Mouse (Mus musculus) intestine, embryonic 14.5 days (tissue): ENCODE data around the gene Hoxd8. TPM values are rescaled to one million over a fixed set of nuclear protein-coding genes. Genes with fewer than 3 reads are reported as not detected.

Experiments used
- ATAC-seq: fragments of 200-750 bp; cut with Nextera tagmentation; replicated peaks from 2 replicates; pipeline ENCODE4 v1.8.0; 2017; ENCODE audit warnings: low read depth, moderate number of reproducible peaks, moderate TSS enrichment, moderate library complexity; ENCODE audit not compliant: low FRiP score, low TSS enrichment
- DNase-seq: peaks from one replicate; pipeline ENCODE4 v3.0.0-alpha.2; 2018; ENCODE audit warnings: low spot score
- H3K27ac ChIP-seq: fragments of 300-500 bp; sonication (generic); 2 replicates; pipeline ENCODE4 v1.5.1; 2014; ENCODE audit warnings: low read depth, mild to moderate bottlenecking, control low read depth
- H3K27me3 ChIP-seq: fragments of 300-500 bp; sonication (generic); replicated peaks from 2 replicates; pipeline ENCODE4 v1.6.1; 2014; ENCODE audit warnings: low read length, control low read depth; ENCODE audit not compliant: control insufficient read depth, insufficient read depth
- H3K36me3 ChIP-seq: fragments of 300-500 bp; sonication (generic); 2 replicates; pipeline ENCODE4 v1.6.1; 2014; ENCODE audit warnings: low read length, control low read depth; ENCODE audit not compliant: control insufficient read depth, insufficient read depth
- H3K4me1 ChIP-seq: fragments of 300-500 bp; sonication (generic); replicated peaks from 2 replicates; pipeline ENCODE4 v1.6.1; 2014; ENCODE audit warnings: low read length, control low read depth, mixed read lengths; ENCODE audit not compliant: control insufficient read depth, insufficient read depth
- H3K4me2 ChIP-seq: fragments of 300-500 bp; sonication (generic); 2 replicates; pipeline ENCODE4 v1.6.1; 2014; ENCODE audit warnings: low read length
- H3K4me3 ChIP-seq: fragments of 300-500 bp; sonication (generic); 2 replicates; pipeline ENCODE4 v1.5.1; 2014; ENCODE audit warnings: low read depth, low read length, control low read depth, mixed read lengths
- H3K9ac ChIP-seq: fragments of 300-500 bp; sonication (generic); 2 replicates; pipeline ENCODE4 v1.6.1; 2014; ENCODE audit warnings: mild to moderate bottlenecking, low read length
- H3K9me3 ChIP-seq: fragments of 300-500 bp; sonication (generic); 2 replicates; pipeline ENCODE4 v1.6.1; 2016; ENCODE audit warnings: low read length, control low read depth; ENCODE audit not compliant: control insufficient read depth
- WGBS: fragments of 180-500 bp; shearing (Covaris S2); extraction: QIAGEN DNeasy Blood & Tissue Kit; methylation state at CpG from one replicate; pipeline ENCODE4 v1.1.7; 2014; 5-methylcytosine and 5-hydroxymethylcytosine counted together
- polyA plus RNA-seq: library from polyadenylated mRNA; unstranded; fragments of >200 nt; fragmentation: Nextera tagmentation; extraction: Ambion mirVana; gene quantifications from 2 replicates; pipeline ENCODE4 v1.2.1, GENCODE M21; 2014

Hoxd8 gene
- polyA plus RNA-seq, 1 experiment from 2014 or later: 6.1 TPM

GRCm38 (mm10) chr2:74748436-74748995, 44.1 kb downstream of the Hoxd8 start:
- 0 out of 2 replicates have a peak, but pooled peaks cover 9% of the 10 kb centered on the region for H3K4me1 ChIP-seq
- H3K36me3 ChIP-seq: no peaks in the 10 kb centered on the region
- peaks cover 94% of the 10 kb centered on the region for H3K27me3 ChIP-seq
- H3K9ac ChIP-seq: peak overlapping the region; percentile 32; the same call in 1 of the 2 replicates
- peak; percentile 52 for DNase-seq
- H3K27ac ChIP-seq: 0 out of 2 replicates have a peak overlapping the region, but pooled peaks have one; percentile 39
- H3K9me3 ChIP-seq: no peaks in the 10 kb centered on the region
- peak overlapping the region; percentile 32; the same call in 1 of the 2 replicates for H3K4me3 ChIP-seq
- H3K4me2 ChIP-seq: peak overlapping the region; percentile 13; the same call in 1 of the 2 replicates
- no peak for ATAC-seq
- 31% methylated on average over 9 of the region's 9 CpGs for WGBS

DNA sequence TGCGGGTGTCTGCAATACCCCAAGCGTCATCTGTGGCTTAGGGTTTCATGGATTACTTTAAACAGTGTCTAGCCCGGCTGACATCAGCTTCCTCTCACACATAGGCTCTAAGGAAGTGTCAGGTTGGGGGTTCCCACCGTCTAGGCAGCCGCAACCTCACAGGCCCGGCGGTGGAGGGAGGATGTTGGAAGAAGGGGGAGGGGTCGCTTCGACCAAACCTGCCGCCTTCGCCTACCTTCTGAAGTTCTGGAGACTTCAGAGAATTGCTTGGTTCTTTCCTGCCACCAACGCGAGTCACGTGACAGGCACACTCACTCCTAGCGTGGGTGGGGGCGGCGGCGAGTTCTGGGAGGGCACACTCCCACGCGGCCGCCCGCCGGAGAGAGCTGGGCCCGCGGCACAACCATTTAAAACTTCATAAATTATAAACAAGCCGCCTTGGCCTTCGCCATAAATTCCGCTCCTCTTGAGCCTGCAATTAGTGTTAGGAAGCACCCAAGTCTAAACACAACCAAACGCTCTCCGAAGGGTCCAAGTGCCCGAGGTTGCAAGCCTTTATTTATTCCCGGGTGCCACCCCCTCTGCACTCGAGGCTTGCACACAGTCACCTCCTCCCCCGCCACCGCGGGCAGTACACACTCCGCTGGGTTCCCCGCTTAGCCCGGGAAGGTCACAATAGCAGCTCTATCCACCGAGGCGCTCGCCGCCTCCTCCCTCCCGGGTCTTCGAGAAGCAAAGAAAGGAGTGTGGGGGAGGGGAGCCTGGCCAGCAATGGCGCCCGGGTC, 45.1 kb downstream of the Hoxd8 start:
- peaks cover 96% of the 10 kb centered on the region for H3K27me3 ChIP-seq
- H3K4me2 ChIP-seq: peak overlapping the region; percentile 56
- under 1% methylated on average over 47 of the region's 47 CpGs for WGBS
- no peaks in the 10 kb centered on the region for H3K36me3 ChIP-seq
- H3K4me1 ChIP-seq: 0 out of 2 replicates have a peak, but pooled peaks cover 9% of the 10 kb centered on the region
- H3K9me3 ChIP-seq: no peaks in the 10 kb centered on the region
- ATAC-seq: peak; percentile 67
- DNase-seq: peak; percentile 78
- peak overlapping the region; percentile 0; the same call in 1 of the 2 replicates for H3K27ac ChIP-seq
- H3K4me3 ChIP-seq: peak overlapping the region; percentile 32
- peak overlapping the region; percentile 32 for H3K9ac ChIP-seq

DNA sequence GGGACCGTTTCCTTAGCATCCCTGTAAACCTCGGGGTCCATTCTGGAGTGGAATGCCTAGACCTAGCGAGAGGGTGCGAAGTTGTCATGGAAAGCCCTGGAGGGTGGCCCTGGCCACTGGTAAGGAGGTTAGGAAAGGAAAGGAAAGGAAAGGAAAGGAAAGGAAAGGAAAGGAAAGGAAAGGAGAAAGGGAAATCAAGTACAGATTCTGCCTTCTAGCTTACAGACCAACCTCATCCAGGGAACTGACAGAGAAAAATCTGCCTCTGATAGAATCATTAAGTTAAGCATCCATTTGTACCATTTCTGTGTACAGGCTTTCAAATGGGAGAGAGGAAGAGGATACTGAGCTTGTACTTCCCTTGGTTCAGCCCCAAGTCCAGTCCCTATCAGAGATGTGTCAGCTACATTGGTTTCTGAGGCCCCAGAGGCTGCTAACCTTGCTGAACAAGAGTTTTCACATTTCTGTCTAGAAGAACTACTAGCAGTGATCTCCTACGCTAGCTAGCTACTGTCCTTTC, 46.4 kb downstream of the Hoxd8 start:
- Histone ChIP-seq H3K27ac (no peak overlapping the region), H3K36me3 (no peaks in the 10 kb centered on the region), H3K9ac (no peak overlapping the region), H3K4me3 (no peak overlapping the region), H3K4me1 (0 out of 2 replicates have a peak, but pooled peaks cover 9% of the 10 kb centered on the region), H3K9me3 (no peaks in the 10 kb centered on the region), H3K4me2 (no peak overlapping the region), H3K27me3 (peaks cover 94% of the 10 kb centered on the region)
- ATAC-seq (no peak), DNase-seq (no peak)
- 48% methylated on average over 5 of the region's 5 CpGs for WGBS

- Histone ChIP-seq H3K9me3 (no peaks in the 10 kb centered on the region), H3K4me1 (0 out of 2 replicates have a peak, but pooled peaks cover 9% of the 10 kb centered on the region), H3K27me3 (peaks cover 84% of the 10 kb centered on the region), H3K9ac (no peak overlapping the region), H3K27ac (no peak overlapping the region), H3K4me2 (no peak overlapping the region), H3K4me3 (no peak overlapping the region), H3K36me3 (no peaks in the 10 kb centered on the region)
- ATAC-seq: no peak
- DNase-seq: no peak
- WGBS: 81% methylated on average over 1 of the region's 1 CpGs
Observed at GRCm38 (mm10) chr2:74751861-74752260, 47.4 kb downstream of the Hoxd8 start.

DNA sequence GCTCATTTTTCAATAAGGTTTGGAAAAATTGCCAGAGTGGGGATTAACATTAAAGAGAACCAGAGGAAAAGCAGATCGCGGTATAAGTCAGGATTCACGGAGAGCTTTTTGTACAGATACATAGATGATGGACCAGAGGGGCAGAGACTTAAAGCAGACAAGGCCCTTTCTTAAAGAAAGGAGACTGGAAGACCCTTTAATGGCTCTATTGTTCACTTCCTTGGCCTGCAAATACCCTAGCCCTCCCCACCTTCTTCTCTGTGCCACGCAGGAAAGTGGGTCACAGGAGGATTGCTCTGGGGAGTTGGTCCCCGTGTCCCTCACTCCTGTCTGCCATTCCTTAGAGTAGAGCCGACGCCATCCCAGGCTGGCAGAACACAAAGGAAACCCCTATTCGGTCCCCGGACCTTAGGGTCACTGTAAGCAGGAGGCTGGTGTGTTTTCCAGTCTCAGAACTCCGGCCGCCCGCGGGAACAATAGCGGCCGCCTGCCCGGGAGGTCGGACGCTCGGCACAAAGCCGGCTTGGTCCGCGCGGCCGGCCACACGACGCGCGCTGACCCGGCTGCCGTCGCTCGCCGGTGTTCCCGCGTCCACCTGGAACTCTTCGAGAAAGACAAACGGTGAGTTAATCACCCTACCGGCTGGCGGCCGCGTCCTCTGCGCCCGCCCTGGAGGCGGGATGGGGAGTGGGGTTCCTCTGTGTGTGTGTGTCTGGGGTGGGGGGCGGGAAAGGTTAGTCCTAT, 48.2 kb downstream of the Hoxd8 start:
- Histone ChIP-seq H3K27ac (0 out of 2 replicates have a peak overlapping the region, but pooled peaks have one; percentile 16), H3K27me3 (peaks cover 79% of the 10 kb centered on the region), H3K4me1 (0 out of 2 replicates have a peak, but pooled peaks cover 9% of the 10 kb centered on the region), H3K9ac (peak overlapping the region; percentile 39; the same call in 1 of the 2 replicates), H3K9me3 (no peaks in the 10 kb centered on the region), H3K36me3 (no peaks in the 10 kb centered on the region), H3K4me2 (peak overlapping the region; percentile 61), H3K4me3 (peak overlapping the region; percentile 33)
- ATAC-seq: peak; percentile 28; the same call in 1 of the 2 replicates
- DNase-seq: peak; percentile 66
- 5% methylated on average over 45 of the region's 45 CpGs for WGBS

GRCm38 (mm10) chr2:74753175-74753523, 48.7 kb downstream of the Hoxd8 start:
- Histone ChIP-seq H3K36me3 (no peaks in the 10 kb centered on the region), H3K4me2 (peak overlapping the region; percentile 61), H3K27me3 (peaks cover 77% of the 10 kb centered on the region), H3K4me1 (0 out of 2 replicates have a peak, but pooled peaks cover 9% of the 10 kb centered on the region), H3K27ac (no peak overlapping the region), H3K4me3 (peak overlapping the region; percentile 33), H3K9me3 (no peaks in the 10 kb centered on the region), H3K9ac (0 out of 2 replicates have a peak overlapping the region, but pooled peaks have one; percentile 20)
- peak; percentile 75 for DNase-seq
- 4% methylated on average over 24 of the region's 25 CpGs for WGBS
- no peak for ATAC-seq

GRCm38 (mm10) chr2:74753711-74754110, 49.3 kb downstream of the Hoxd8 start:
- peaks cover 78% of the 10 kb centered on the region for H3K27me3 ChIP-seq
- H3K4me1 ChIP-seq: 0 out of 2 replicates have a peak, but pooled peaks cover 9% of the 10 kb centered on the region
- no peak overlapping the region for H3K9ac ChIP-seq
- H3K4me3 ChIP-seq: no peak overlapping the region
- H3K9me3 ChIP-seq: no peaks in the 10 kb centered on the region
- H3K27ac ChIP-seq: no peak overlapping the region
- no peak overlapping the region for H3K4me2 ChIP-seq
- no peak for DNase-seq
- WGBS: 39% methylated on average over 5 of the region's 5 CpGs
- no peak for ATAC-seq
- no peaks in the 10 kb centered on the region for H3K36me3 ChIP-seq
